Mouse (Mus musculus) right cerebral cortex, postnatal 36 days (tissue): Measurements from ENCODE around the gene Htr6.
A peak's percentile ranks its signal among the peaks of the same experiment; 100 is the strongest.

ENCODE experiments used
- DNase-seq, 2 experiments: peaks; one replicate each; pipeline ENCODE4 v3.0.0; 2022; ENCODE audit warnings: low spot score in 2 of 2, mixed read lengths in 1 of 2

Htr6 gene

GRCm38 (mm10) chr4:139075041-139075711 is at the start of gene Htr6:
Htr6 (minus strand) TSS chr4:139075570.
- DNase-seq, result peak in 1 of 2 experiments; percentile 41

- no peak for DNase-seq
Measured at GRCm38 (mm10) chr4:139124940-139125339, 49.6 kb upstream of the Htr6 start.

GRCm38 (mm10) chr4:139122557-139122956 is 47.2 kb upstream of the Htr6 start:
- DNase-seq, result no peak

GRCm38 (mm10) chr4:139120998-139121397 is 45.6 kb upstream of the Htr6 start:
- DNase-seq, result no peak

GRCm38 (mm10) chr4:139120281-139120814 is 45.0 kb upstream of the Htr6 start:
- DNase-seq, result no peak

- DNase-seq, result no peak
Measured at GRCm38 (mm10) chr4:139116356-139117063, 41.1 kb upstream of the Htr6 start.

GRCm38 (mm10) chr4:139115721-139116120 is 40.4 kb upstream of the Htr6 start:
- DNase-seq, result no peak

- DNase-seq, result no peak
Measured at GRCm38 (mm10) chr4:139112482-139112881, 37.1 kb upstream of the Htr6 start.

- DNase-seq, result no peak
Measured at GRCm38 (mm10) chr4:139111421-139111820, 36.1 kb upstream of the Htr6 start.

- DNase-seq, result no peak
Measured at GRCm38 (mm10) chr4:139110858-139111257, 35.5 kb upstream of the Htr6 start.

- no peak for DNase-seq
Measured at GRCm38 (mm10) chr4:139105453-139105852, 30.1 kb upstream of the Htr6 start.

GRCm38 (mm10) chr4:139101546-139101945 is 26.2 kb upstream of the Htr6 start:
- no peak for DNase-seq

- DNase-seq, result no peak
Measured at GRCm38 (mm10) chr4:139100326-139100725, 25.0 kb upstream of the Htr6 start.

- DNase-seq, result no peak
Measured at GRCm38 (mm10) chr4:139096201-139096600, 20.8 kb upstream of the Htr6 start.

- no peak for DNase-seq
Measured at GRCm38 (mm10) chr4:139095406-139095805, 20.0 kb upstream of the Htr6 start.

GRCm38 (mm10) chr4:139093196-139093530 is 17.8 kb upstream of the Htr6 start:
- DNase-seq, result no peak

- no peak for DNase-seq
Measured at GRCm38 (mm10) chr4:139092356-139093195, 17.2 kb upstream of the Htr6 start, which contains the start of gene Nbl1. Nbl1 (minus strand) TSS chr4:139092993.

- DNase-seq, result no peak
Measured at GRCm38 (mm10) chr4:139091478-139092355, 16.3 kb upstream of the Htr6 start.

GRCm38 (mm10) chr4:139091066-139091465 is 15.7 kb upstream of the Htr6 start:
- DNase-seq, result no peak

GRCm38 (mm10) chr4:139090303-139090940 is 15.1 kb upstream of the Htr6 start:
- DNase-seq, result no peak
